Mouse (Mus musculus): ENCODE measurements at regions not wholly inside any gene's neighbourhood (a gene's known extent, or its start where the extent isn't known, plus 50 kb on each side); places are given as distances from the start of the nearest gene placed in this dataset.

- WGBS: 82% methylated on average over 4 of the region's 4 CpGs
- Histone ChIP-seq H3K36me3 (ENCODE audit: control insufficient read depth, insufficient read depth) (no peaks in the 10 kb centered on the region), H3K4me1 (ENCODE audit: control insufficient read depth, insufficient read depth, low read length) (0 out of 2 replicates have a peak, but pooled peaks cover under 1% of the 10 kb centered on the region), H3K9me3 (replicated peaks; ENCODE audit: control insufficient read depth, low read length) (no peaks in the 10 kb centered on the region), H3K4me3 (ENCODE audit: low read length) (no peak overlapping the region), H3K27me3 (ENCODE audit: control insufficient read depth, insufficient read depth, low read length) (no peaks in the 10 kb centered on the region), H3K27ac (ENCODE audit: low read length) (no peak overlapping the region), H3K9ac (ENCODE audit: low read length) (no peak overlapping the region), H3K4me2 (ENCODE audit: low read depth, low read length) (no peak overlapping the region)
- no peak for ATAC-seq (replicated peaks; ENCODE audit: extremely low read depth, insufficient read depth, low FRiP score)
Observed at GRCm38 (mm10) chr12:77098821-77099220, 136.8 kb upstream of the Max start.

GRCm38 (mm10) chr12:77097831-77098230 lies 135.8 kb upstream of the Max start:
- Histone ChIP-seq H3K9ac (ENCODE audit: low read length) (no peak overlapping the region), H3K27ac (ENCODE audit: low read length) (no peak overlapping the region), H3K4me2 (ENCODE audit: low read depth, low read length) (no peak overlapping the region), H3K4me1 (ENCODE audit: control insufficient read depth, insufficient read depth, low read length) (peaks cover 8% of the 10 kb centered on the region), H3K4me3 (ENCODE audit: low read length) (no peak overlapping the region), H3K9me3 (replicated peaks; ENCODE audit: control insufficient read depth, low read length) (no peaks in the 10 kb centered on the region), H3K27me3 (ENCODE audit: control insufficient read depth, insufficient read depth, low read length) (no peaks in the 10 kb centered on the region), H3K36me3 (ENCODE audit: control insufficient read depth, insufficient read depth) (no peaks in the 10 kb centered on the region)
- 87% methylated on average over 2 of the region's 2 CpGs for WGBS
- no peak for ATAC-seq (replicated peaks; ENCODE audit: extremely low read depth, insufficient read depth, low FRiP score)

GRCm38 (mm10) chr12:77096461-77096860 lies 134.5 kb upstream of the Max start:
- no peak overlapping the region for H3K9ac ChIP-seq (ENCODE audit: low read length)
- 86% methylated on average over 4 of the region's 4 CpGs for WGBS
- H3K27ac ChIP-seq (ENCODE audit: low read length): no peak overlapping the region
- no peaks in the 10 kb centered on the region for H3K36me3 ChIP-seq (ENCODE audit: control insufficient read depth, insufficient read depth)
- H3K4me3 ChIP-seq (ENCODE audit: low read length): no peak overlapping the region
- no peak for ATAC-seq (replicated peaks; ENCODE audit: extremely low read depth, insufficient read depth, low FRiP score)
- H3K9me3 ChIP-seq (replicated peaks; ENCODE audit: control insufficient read depth, low read length): no peaks in the 10 kb centered on the region
- peaks cover 10% of the 10 kb centered on the region for H3K4me1 ChIP-seq (ENCODE audit: control insufficient read depth, insufficient read depth, low read length)
- H3K4me2 ChIP-seq (ENCODE audit: low read depth, low read length): no peak overlapping the region
- no peaks in the 10 kb centered on the region for H3K27me3 ChIP-seq (ENCODE audit: control insufficient read depth, insufficient read depth, low read length)

GRCm38 (mm10) chr12:77094999-77095915 lies 133.3 kb upstream of the Max start:
- Histone ChIP-seq H3K36me3 (ENCODE audit: control insufficient read depth, insufficient read depth) (no peaks in the 10 kb centered on the region), H3K27me3 (ENCODE audit: control insufficient read depth, insufficient read depth, low read length) (no peaks in the 10 kb centered on the region), H3K4me1 (ENCODE audit: control insufficient read depth, insufficient read depth, low read length) (peaks cover 10% of the 10 kb centered on the region), H3K9me3 (replicated peaks; ENCODE audit: control insufficient read depth, low read length) (no peaks in the 10 kb centered on the region), H3K27ac (ENCODE audit: low read length) (no peak overlapping the region), H3K9ac (ENCODE audit: low read length) (no peak overlapping the region), H3K4me2 (ENCODE audit: low read depth, low read length) (no peak overlapping the region), H3K4me3 (ENCODE audit: low read length) (no peak overlapping the region)
- ATAC-seq (replicated peaks; ENCODE audit: extremely low read depth, insufficient read depth, low FRiP score): no peak
- WGBS: 60% methylated on average over 3 of the region's 3 CpGs

- Histone ChIP-seq H3K4me1 (ENCODE audit: control insufficient read depth, insufficient read depth, low read length) (peaks cover 12% of the 10 kb centered on the region), H3K4me2 (ENCODE audit: low read depth, low read length) (no peak overlapping the region), H3K9me3 (replicated peaks; ENCODE audit: control insufficient read depth, low read length) (no peaks in the 10 kb centered on the region), H3K4me3 (ENCODE audit: low read length) (no peak overlapping the region), H3K27ac (ENCODE audit: low read length) (no peak overlapping the region), H3K27me3 (ENCODE audit: control insufficient read depth, insufficient read depth, low read length) (no peaks in the 10 kb centered on the region), H3K36me3 (ENCODE audit: control insufficient read depth, insufficient read depth) (no peaks in the 10 kb centered on the region), H3K9ac (ENCODE audit: low read length) (no peak overlapping the region)
- ATAC-seq (replicated peaks; ENCODE audit: extremely low read depth, insufficient read depth, low FRiP score): no peak
- 59% methylated on average over 7 of the region's 7 CpGs for WGBS
Observed at GRCm38 (mm10) chr12:77094168-77094567, 132.2 kb upstream of the Max start.

- H3K27ac ChIP-seq (ENCODE audit: low read length): no peak overlapping the region
- 21% methylated on average over 3 of the region's 3 CpGs for WGBS
- no peaks in the 10 kb centered on the region for H3K36me3 ChIP-seq (ENCODE audit: control insufficient read depth, insufficient read depth)
- no peak for ATAC-seq (replicated peaks; ENCODE audit: extremely low read depth, insufficient read depth, low FRiP score)
- no peak overlapping the region for H3K4me3 ChIP-seq (ENCODE audit: low read length)
- H3K27me3 ChIP-seq (ENCODE audit: control insufficient read depth, insufficient read depth, low read length): no peaks in the 10 kb centered on the region
- no peak overlapping the region for H3K9ac ChIP-seq (ENCODE audit: low read length)
- peaks cover 12% of the 10 kb centered on the region for H3K4me1 ChIP-seq (ENCODE audit: control insufficient read depth, insufficient read depth, low read length)
- no peaks in the 10 kb centered on the region for H3K9me3 ChIP-seq (replicated peaks; ENCODE audit: control insufficient read depth, low read length)
- H3K4me2 ChIP-seq (ENCODE audit: low read depth, low read length): no peak overlapping the region
Observed at GRCm38 (mm10) chr12:77092741-77093140, 130.7 kb upstream of the Max start.

GRCm38 (mm10) chr12:77092143-77092542 lies 130.1 kb upstream of the Max start:
- Histone ChIP-seq H3K4me3 (ENCODE audit: low read length) (no peak overlapping the region), H3K27me3 (ENCODE audit: control insufficient read depth, insufficient read depth, low read length) (no peaks in the 10 kb centered on the region), H3K27ac (ENCODE audit: low read length) (no peak overlapping the region), H3K9me3 (replicated peaks; ENCODE audit: control insufficient read depth, low read length) (no peaks in the 10 kb centered on the region), H3K4me2 (ENCODE audit: low read depth, low read length) (no peak overlapping the region), H3K36me3 (ENCODE audit: control insufficient read depth, insufficient read depth) (no peaks in the 10 kb centered on the region), H3K4me1 (ENCODE audit: control insufficient read depth, insufficient read depth, low read length) (peaks cover 12% of the 10 kb centered on the region), H3K9ac (ENCODE audit: low read length) (no peak overlapping the region)
- 61% methylated on average over 2 of the region's 2 CpGs for WGBS
- ATAC-seq (replicated peaks; ENCODE audit: extremely low read depth, insufficient read depth, low FRiP score): no peak

- Histone ChIP-seq H3K9me3 (replicated peaks; ENCODE audit: control insufficient read depth, low read length) (no peaks in the 10 kb centered on the region), H3K27ac (ENCODE audit: low read length) (no peak overlapping the region), H3K9ac (ENCODE audit: low read length) (no peak overlapping the region), H3K4me2 (ENCODE audit: low read depth, low read length) (no peak overlapping the region), H3K4me3 (ENCODE audit: low read length) (no peak overlapping the region), H3K36me3 (ENCODE audit: control insufficient read depth, insufficient read depth) (no peaks in the 10 kb centered on the region), H3K4me1 (ENCODE audit: control insufficient read depth, insufficient read depth, low read length) (peaks cover 12% of the 10 kb centered on the region), H3K27me3 (ENCODE audit: control insufficient read depth, insufficient read depth, low read length) (no peaks in the 10 kb centered on the region)
- WGBS: 84% methylated on average over 2 of the region's 2 CpGs
- ATAC-seq (replicated peaks; ENCODE audit: extremely low read depth, insufficient read depth, low FRiP score): no peak
Observed at GRCm38 (mm10) chr12:77091700-77092099, 129.7 kb upstream of the Max start.

- Histone ChIP-seq H3K4me2 (ENCODE audit: low read depth, low read length) (no peak overlapping the region), H3K27ac (ENCODE audit: low read length) (no peak overlapping the region), H3K9me3 (replicated peaks; ENCODE audit: control insufficient read depth, low read length) (no peaks in the 10 kb centered on the region), H3K4me1 (ENCODE audit: control insufficient read depth, insufficient read depth, low read length) (peaks cover 12% of the 10 kb centered on the region), H3K27me3 (ENCODE audit: control insufficient read depth, insufficient read depth, low read length) (no peaks in the 10 kb centered on the region), H3K36me3 (ENCODE audit: control insufficient read depth, insufficient read depth) (no peaks in the 10 kb centered on the region), H3K4me3 (ENCODE audit: low read length) (no peak overlapping the region), H3K9ac (ENCODE audit: low read length) (no peak overlapping the region)
- WGBS: 70% methylated on average over 3 of the region's 3 CpGs
- ATAC-seq (replicated peaks; ENCODE audit: extremely low read depth, insufficient read depth, low FRiP score): no peak
Observed at GRCm38 (mm10) chr12:77090525-77090924, 128.5 kb upstream of the Max start.
